Mouse (Mus musculus) forebrain, embryonic 10.5 days (tissue): Measurements from ENCODE around the gene Ppp3ca. TPM values are rescaled to one million over a fixed set of nuclear protein-coding genes. Genes with fewer than 3 reads are reported as not detected.

Experiments
- DNase-seq: peaks from one replicate; pipeline ENCODE4 v3.0.0-alpha.2; 2017; ENCODE audit warnings: low spot score; ENCODE audit errors: extremely low spot score
- H3K27ac ChIP-seq: fragments of 300-500 bp; sonication (generic); 2 replicates; pipeline ENCODE4 v1.5.1; 2016; ENCODE audit warnings: mild to moderate bottlenecking
- H3K27me3 ChIP-seq: fragments of 300-500 bp; sonication (generic); 2 replicates; pipeline ENCODE4 v1.6.1; 2016; ENCODE audit warnings: mild to moderate bottlenecking; ENCODE audit not compliant: poor library complexity, severe bottlenecking
- H3K36me3 ChIP-seq: fragments of 300-500 bp; sonication (generic); replicated peaks from 2 replicates; pipeline ENCODE4 v1.6.1; 2016; ENCODE audit warnings: mild to moderate bottlenecking, moderate library complexity
- H3K4me1 ChIP-seq: fragments of 300-500 bp; sonication (generic); 2 replicates; pipeline ENCODE4 v1.6.1; 2016
- H3K4me3 ChIP-seq: fragments of 300-500 bp; sonication (generic); 2 replicates; pipeline ENCODE4 v1.5.1; 2016; ENCODE audit warnings: mild to moderate bottlenecking, moderate library complexity
- H3K9me3 ChIP-seq: fragments of 300-500 bp; sonication (generic); 2 replicates; pipeline ENCODE4 v1.6.1; 2016; ENCODE audit warnings: mild to moderate bottlenecking, moderate library complexity
- WGBS: fragments of 180-500 bp; shearing (Covaris S2); methylation state at CpG from one replicate; pipeline ENCODE4 v1.1.7; 2016; 5-methylcytosine and 5-hydroxymethylcytosine counted together
- microRNA-seq: library from miRNA; unstranded; fragments of <30 nt; microRNA quantifications from one replicate; pipeline ENCODE4, GENCODE M21; 2017
- polyA plus RNA-seq: library from polyadenylated mRNA; unstranded; fragments of >200 nt; fragmentation: Nextera tagmentation; extraction: Ambion mirVana; gene quantifications from 2 replicates; pipeline ENCODE4 v1.2.1, GENCODE M21; 2016

The Ppp3ca gene
- polyA plus RNA-seq, 1 experiment from 2014 or later, result 28.7 TPM

GRCm38 (mm10) chr3:136960314-136960713, 290.4 kb downstream of the Ppp3ca start:
- Histone ChIP-seq H3K4me3 (no peak overlapping the region), H3K27ac (no peak overlapping the region), H3K27me3 (no peaks in the 10 kb centered on the region), H3K4me1 (no peaks in the 10 kb centered on the region), H3K9me3 (no peaks in the 10 kb centered on the region), H3K36me3 (no peaks in the 10 kb centered on the region)
- DNase-seq, result no peak
- 94% methylated on average over 3 of the region's 3 CpGs for WGBS

DNA sequence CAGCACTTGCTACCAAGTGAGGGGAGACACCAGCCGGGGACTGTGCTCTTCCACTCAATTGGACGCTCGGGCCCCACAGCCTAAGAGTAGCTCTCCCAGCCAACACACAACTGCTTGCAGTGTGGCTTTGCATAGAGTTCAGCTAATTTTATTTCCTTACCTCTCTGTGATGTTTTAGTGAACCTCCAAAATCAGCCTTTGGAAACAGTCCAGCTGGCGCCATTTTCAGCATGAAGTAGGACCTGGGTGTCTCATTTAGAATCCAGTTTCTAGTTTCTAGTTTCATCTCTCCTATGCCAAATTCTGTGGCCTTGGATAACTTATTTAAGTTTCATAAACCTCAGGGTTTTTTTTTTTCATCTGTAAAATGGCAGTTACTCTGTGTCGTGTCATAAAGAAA, 296.9 kb downstream of the Ppp3ca start:
- Histone ChIP-seq H3K9me3 (no peaks in the 10 kb centered on the region), H3K27ac (no peak overlapping the region), H3K27me3 (no peaks in the 10 kb centered on the region), H3K4me1 (no peaks in the 10 kb centered on the region), H3K4me3 (no peak overlapping the region), H3K36me3 (no peaks in the 10 kb centered on the region)
- no peak for DNase-seq
- 94% methylated on average over 5 of the region's 5 CpGs for WGBS

DNA sequence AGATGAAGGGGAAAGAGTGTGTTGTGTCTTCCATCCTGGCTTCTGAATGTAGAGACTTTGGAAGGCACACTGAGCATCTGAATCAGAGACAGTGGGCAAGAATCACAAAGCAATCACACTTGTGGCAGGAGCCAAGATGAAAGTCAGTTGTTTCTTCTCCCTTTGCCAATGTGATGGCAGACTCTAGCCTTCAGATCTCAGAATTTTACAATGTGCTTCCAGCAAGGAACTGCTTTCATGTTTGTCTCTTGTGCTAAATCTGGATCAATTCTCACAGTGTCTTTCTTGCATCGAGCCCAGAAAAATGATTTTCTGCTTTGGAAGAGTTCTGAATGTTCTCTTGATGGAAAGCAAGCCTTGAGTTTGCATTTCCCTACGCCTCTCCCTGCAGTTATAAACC, 297.6 kb downstream of the Ppp3ca start:
- Histone ChIP-seq H3K27me3 (no peaks in the 10 kb centered on the region), H3K4me3 (no peak overlapping the region), H3K36me3 (no peaks in the 10 kb centered on the region), H3K9me3 (no peaks in the 10 kb centered on the region), H3K4me1 (no peaks in the 10 kb centered on the region), H3K27ac (no peak overlapping the region)
- no peak for DNase-seq
- WGBS, result 90% methylated on average over 2 of the region's 2 CpGs

GRCm38 (mm10) chr3:136969796-136970195, 299.9 kb downstream of the Ppp3ca start:
- H3K4me1 ChIP-seq, result no peaks in the 10 kb centered on the region
- no peaks in the 10 kb centered on the region for H3K36me3 ChIP-seq
- H3K9me3 ChIP-seq, result no peaks in the 10 kb centered on the region
- no peak for DNase-seq
- 90% methylated on average over 4 of the region's 4 CpGs for WGBS
- H3K4me3 ChIP-seq, result no peak overlapping the region
- no peaks in the 10 kb centered on the region for H3K27me3 ChIP-seq
- H3K27ac ChIP-seq, result no peak overlapping the region

GRCm38 (mm10) chr3:136977859-136978258, 307.9 kb downstream of the Ppp3ca start:
- 75% methylated on average over 1 of the region's 1 CpGs for WGBS
- no peaks in the 10 kb centered on the region for H3K27me3 ChIP-seq
- no peak for DNase-seq
- no peaks in the 10 kb centered on the region for H3K4me1 ChIP-seq
- H3K36me3 ChIP-seq, result no peaks in the 10 kb centered on the region
- H3K9me3 ChIP-seq, result no peaks in the 10 kb centered on the region
- no peak overlapping the region for H3K4me3 ChIP-seq
- no peak overlapping the region for H3K27ac ChIP-seq

DNA sequence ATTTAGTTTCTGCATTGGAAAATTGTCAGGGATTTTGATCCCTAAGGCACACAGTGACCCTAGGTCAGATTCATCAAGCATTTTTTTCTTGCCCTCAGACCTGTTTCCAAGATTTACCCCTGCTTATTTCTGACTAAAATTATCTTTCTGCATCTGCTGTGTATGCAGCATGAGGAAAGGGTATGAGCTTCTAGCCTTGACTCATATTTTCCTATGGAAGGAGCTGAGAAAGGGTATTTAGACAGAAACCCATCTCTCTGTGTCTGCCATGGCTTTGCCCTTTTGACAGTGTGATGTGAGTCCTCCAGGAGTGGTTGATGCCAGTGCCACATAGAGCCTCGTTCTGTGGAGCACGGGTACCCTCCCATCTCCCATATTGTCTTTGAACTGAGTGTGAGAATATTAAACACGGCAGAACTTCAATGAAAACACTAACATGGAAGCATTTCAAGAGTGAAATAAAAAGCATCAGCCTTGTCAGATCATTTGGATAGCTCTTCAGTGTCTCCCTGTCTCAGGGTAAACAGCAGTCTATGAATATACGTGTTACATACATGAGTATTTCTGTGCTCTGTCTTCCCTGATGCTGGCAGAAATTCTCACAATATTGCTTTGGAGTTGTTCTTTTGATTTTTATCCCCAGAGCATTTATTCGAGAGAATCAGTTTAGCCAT, 311.1 kb downstream of the Ppp3ca start:
- no peaks in the 10 kb centered on the region for H3K36me3 ChIP-seq
- H3K27me3 ChIP-seq, result no peaks in the 10 kb centered on the region
- DNase-seq, result no peak
- H3K4me1 ChIP-seq, result no peaks in the 10 kb centered on the region; the same call in 1 of the 2 replicates
- no peak overlapping the region for H3K27ac ChIP-seq
- no peak overlapping the region for H3K4me3 ChIP-seq
- no peaks in the 10 kb centered on the region for H3K9me3 ChIP-seq
- 92% methylated on average over 5 of the region's 5 CpGs for WGBS

- Histone ChIP-seq H3K4me3 (no peak overlapping the region), H3K4me1 (peaks cover 5% of the 10 kb centered on the region; the same call in 1 of the 2 replicates), H3K36me3 (no peaks in the 10 kb centered on the region), H3K9me3 (no peaks in the 10 kb centered on the region), H3K27me3 (no peaks in the 10 kb centered on the region), H3K27ac (no peak overlapping the region)
- DNase-seq, result no peak
- WGBS, result 92% methylated on average over 4 of the region's 4 CpGs
These were observed 311.6 kb downstream of the Ppp3ca start for GRCm38 (mm10) chr3:136981589-136981924.

DNA sequence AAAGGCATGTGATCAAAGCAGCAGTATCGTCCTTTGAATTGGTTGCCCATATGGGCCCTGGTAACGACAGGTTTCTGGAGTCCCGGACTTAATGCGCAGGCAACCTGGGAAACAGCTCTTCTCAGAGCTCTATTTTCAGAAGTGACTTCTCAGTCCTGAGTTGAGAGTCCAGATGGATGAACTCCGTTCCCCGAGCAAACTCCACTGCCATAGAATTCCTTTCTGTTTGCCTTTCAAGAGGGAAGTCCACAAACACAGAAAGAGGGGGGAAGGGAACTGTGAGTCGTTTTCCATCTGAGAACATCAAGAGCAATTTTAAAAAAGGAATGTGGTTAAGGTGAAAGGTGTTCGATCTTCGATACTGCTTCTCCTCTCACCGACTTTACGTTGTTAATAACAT, 312.1 kb downstream of the Ppp3ca start:
- Histone ChIP-seq H3K9me3 (no peaks in the 10 kb centered on the region), H3K27me3 (no peaks in the 10 kb centered on the region), H3K27ac (no peak overlapping the region), H3K4me3 (no peak overlapping the region), H3K4me1 (peaks cover 6% of the 10 kb centered on the region; the same call in 1 of the 2 replicates), H3K36me3 (no peaks in the 10 kb centered on the region)
- 92% methylated on average over 11 of the region's 11 CpGs for WGBS
- DNase-seq, result no peak

DNA sequence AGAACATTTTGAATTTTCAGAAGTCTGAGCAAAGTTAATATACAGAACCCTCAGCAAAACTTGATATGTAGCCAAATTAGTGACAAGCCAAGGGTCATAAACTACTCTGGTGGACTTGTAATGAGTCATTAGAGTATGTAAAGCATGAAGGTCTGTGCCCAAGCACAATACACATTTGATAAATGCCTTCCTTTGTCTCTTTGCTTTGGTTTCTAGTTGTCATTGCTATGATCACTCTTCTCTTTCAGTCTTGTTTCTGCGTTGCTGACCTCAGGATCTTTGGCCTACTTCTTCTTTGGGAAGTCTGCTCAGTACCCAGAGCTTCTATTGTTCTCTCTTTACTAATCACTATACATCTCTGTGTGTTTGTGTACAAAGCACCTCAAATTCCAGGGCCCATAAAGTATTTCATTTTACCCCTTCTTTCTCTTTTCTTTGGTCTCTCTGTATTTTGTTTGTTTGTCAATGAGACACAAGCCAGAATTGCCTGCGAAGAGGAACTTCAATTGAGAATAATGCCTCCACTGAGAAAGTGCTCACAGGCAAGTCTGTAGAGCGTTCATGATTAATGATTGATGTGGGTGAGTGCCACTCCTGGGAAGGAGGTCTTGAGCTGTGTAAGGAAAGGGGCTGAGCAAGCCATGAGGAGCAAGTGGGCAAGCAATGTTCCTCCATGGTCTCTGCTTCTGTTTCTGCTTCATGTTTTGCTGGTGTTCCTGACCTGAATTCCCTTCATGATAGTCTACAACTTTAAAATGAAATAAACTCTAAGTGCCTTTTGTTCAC, 316.4 kb downstream of the Ppp3ca start:
- peaks cover 6% of the 10 kb centered on the region; the same call in 1 of the 2 replicates for H3K4me1 ChIP-seq
- no peaks in the 10 kb centered on the region for H3K36me3 ChIP-seq
- H3K4me3 ChIP-seq, result no peak overlapping the region
- DNase-seq, result no peak
- H3K27ac ChIP-seq, result no peak overlapping the region
- H3K27me3 ChIP-seq, result no peaks in the 10 kb centered on the region
- H3K9me3 ChIP-seq, result no peaks in the 10 kb centered on the region
- 70% methylated on average over 3 of the region's 3 CpGs for WGBS

Small RNA genes lying within 50 kb of the gene (microRNA-seq; reads per million reads assigned to microRNA genes)
- not detected for gene Gm44327
